Mouse (Mus musculus): ENCODE measurements around the gene Mylk3.

DNA sequence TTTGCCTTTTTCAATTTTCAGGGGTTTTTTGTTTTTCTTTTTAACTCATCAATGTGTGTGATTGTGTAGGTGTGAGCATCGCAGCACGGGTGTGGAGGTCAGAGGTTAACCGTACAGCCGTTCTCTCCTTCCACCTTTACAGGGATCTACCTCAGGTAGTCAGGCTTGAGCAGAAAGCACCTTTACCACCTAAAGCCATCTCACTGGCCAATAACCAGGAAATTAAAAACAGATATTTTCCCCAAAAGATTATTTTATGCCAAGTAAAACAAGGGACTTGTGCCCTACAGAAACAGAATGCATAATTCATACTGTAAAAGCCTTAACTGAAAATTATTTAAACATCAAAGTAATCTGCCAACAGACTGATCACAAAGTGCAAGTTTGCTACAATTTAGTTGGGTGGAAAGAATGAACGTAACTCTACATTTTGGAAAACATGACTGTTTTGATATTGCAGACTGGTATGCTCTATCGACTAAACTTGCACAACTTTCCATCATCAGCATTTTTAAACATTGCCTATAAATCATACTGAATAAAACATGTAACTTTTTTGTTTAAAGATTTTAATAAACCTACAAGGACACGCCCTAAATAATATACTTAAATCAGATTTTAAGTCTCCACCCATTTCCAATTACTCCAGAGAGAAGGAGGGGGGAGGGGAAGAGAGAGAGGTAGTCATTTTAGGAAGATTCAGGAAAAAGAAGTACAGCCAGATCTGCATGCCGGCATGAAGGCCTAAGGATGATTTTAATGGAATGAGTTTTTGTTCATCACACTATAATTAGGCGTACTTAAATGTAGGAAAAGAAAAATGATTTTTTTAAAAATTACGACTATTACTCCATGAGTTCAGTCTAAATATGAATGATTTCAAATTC is 45.4 kb upstream of the Mylk3 start:
- no peak for TF ChIP-seq POLR2A (IDR thresholded peaks at IDR 0.05; ENCODE audit: insufficient read depth, low read depth, low read length)
- no peak for TF ChIP-seq CTCF (IDR thresholded peaks at IDR 0.05; ENCODE audit: insufficient read depth, low read depth, low read length)
